ENCODE assay signal across 8 mouse cellular contexts in genomic region chr4:137497892-137498722, GRCm38 (mm10). TPM values are rescaled to one million over a fixed set of nuclear protein-coding genes. Genes with fewer than 3 reads are reported as not detected.
DNase-seq lines count a peak whose midpoint lies in the region; ATAC-seq and TF ChIP-seq lines count a peak whose summit lies in the region.

No protein-coding gene starts in this region.

- no peak for ATAC-seq in midbrain, postnatal 0 days (ENCODE audit: low FRiP score)

- H3K4me2 ChIP-seq in midbrain, postnatal 0 days (ENCODE audit: low read depth, low read length, poor library complexity, severe bottlenecking): no peak overlapping the region

- WGBS in midbrain, postnatal 0 days: 64% methylated on average over 9 of the region's 9 CpGs

- H3K36me3 ChIP-seq in ES-Bruce4 (ENCODE audit: control insufficient read depth, insufficient read depth, low read length, poor library complexity, severe bottlenecking): peaks cover 12% of the 10 kb centered on the region
- no peaks in the 10 kb centered on the region for H3K36me3 ChIP-seq in midbrain, postnatal 0 days (ENCODE audit: insufficient read depth, low read length)

- H3K4me1 ChIP-seq in ES-Bruce4 (ENCODE audit: control insufficient read depth, insufficient read depth, low read length): peaks cover 40% of the 10 kb centered on the region
- no peaks in the 10 kb centered on the region for H3K4me1 ChIP-seq in midbrain, postnatal 0 days (ENCODE audit: insufficient read depth, low read length)

- no peaks in the 10 kb centered on the region for H3K9me3 ChIP-seq in ES-Bruce4 (replicated peaks; ENCODE audit: control insufficient read depth, insufficient read depth, low read length, poor library complexity, severe bottlenecking)
- H3K9me3 ChIP-seq in midbrain, postnatal 0 days (ENCODE audit: low read length): no peaks in the 10 kb centered on the region

- no peak for TF ChIP-seq EP300 in ES-Bruce4 (IDR thresholded peaks at IDR 0.05; ENCODE audit: insufficient read depth, low read depth, low read length)

- H3K9ac ChIP-seq in ES-Bruce4 (ENCODE audit: low read depth, poor library complexity, severe bottlenecking): no peak overlapping the region
- no peak overlapping the region for H3K9ac ChIP-seq in midbrain, postnatal 0 days (replicated peaks; ENCODE audit: low read length, poor library complexity, severe bottlenecking)

- peak; percentile 68 for DNase-seq in 3134 (ENCODE audit: extremely low read depth, insufficient read length, low spot score)
- DNase-seq in heart, adult 9 months (ENCODE audit: low spot score in 2 of 2): peak; percentile 81 to 89
- peak; percentile 46 to 60 for DNase-seq in kidney, adult 8-10 months
- DNase-seq in midbrain, postnatal 0 days (ENCODE audit: low spot score): no peak
- no peak for DNase-seq in frontal cortex, adult 2 months (ENCODE audit: extremely low spot score in 1 of 2, low spot score in 1 of 2)
- DNase-seq in layer of hippocampus, adult 9-10 months (ENCODE audit: low spot score): no peak
- no peak for DNase-seq in cerebellum, adult 11 months

- no peak overlapping the region for H3K4me3 ChIP-seq in ES-Bruce4 (ENCODE audit: low read depth, low read length)
- no peak overlapping the region for H3K4me3 ChIP-seq in midbrain, postnatal 0 days (ENCODE audit: low read depth, low read length)

- TF ChIP-seq POLR2A in ES-Bruce4 (IDR thresholded peaks at IDR 0.05; ENCODE audit: insufficient read depth, low read length): no peak

- TF ChIP-seq CTCF in ES-Bruce4 (IDR thresholded peaks at IDR 0.05; ENCODE audit: low read depth, low read length): no peak
- TF ChIP-seq CTCF in midbrain, postnatal 0 days (IDR thresholded peaks at IDR 0.05): no peak

- H3K27me3 ChIP-seq in ES-Bruce4 (ENCODE audit: control insufficient read depth, insufficient read depth, low read length, poor library complexity, severe bottlenecking): no peaks in the 10 kb centered on the region
- no peaks in the 10 kb centered on the region for H3K27me3 ChIP-seq in midbrain, postnatal 0 days (ENCODE audit: insufficient read depth, low read length)

- H3K27ac ChIP-seq in ES-Bruce4 (ENCODE audit: insufficient read depth, low read length): peak overlapping the region; percentile 23
- H3K27ac ChIP-seq in midbrain, postnatal 0 days (ENCODE audit: low read depth, low read length): peak overlapping the region; percentile 27

RNA-seq across cellular contexts. Expression of gene Hspg2, which starts 29.5 kb away (rescaled TPM):
- polyA plus RNA-seq in ES-Bruce4 (2011; ENCODE audit: insufficient read depth, insufficient read length, low read depth, missing spikeins): 147 and 184 TPM in 2 replicates
- 26.1 and 30.5 TPM in 2 replicates for total RNA-seq in midbrain, postnatal 0 days (2014; rRNA removed)
- 1.4 and 2.2 TPM in 2 replicates for polyA plus RNA-seq in midbrain, postnatal 0 days (2015; fragmentation: Nextera tagmentation; extraction: Ambion mirVana)
- polyA plus RNA-seq in frontal cortex, adult 2 months (2012; rRNA removed): 3.5 and 4.0 TPM in 2 replicates

RNA-seq across cellular contexts. Expression of gene 1700013G24Rik, which starts 45.0 kb away (rescaled TPM):
- polyA plus RNA-seq in ES-Bruce4 (2011; ENCODE audit: insufficient read depth, insufficient read length, low read depth, missing spikeins): not detected in 2 replicates
- not detected in 2 replicates for total RNA-seq in midbrain, postnatal 0 days (2014; rRNA removed)
- polyA plus RNA-seq in midbrain, postnatal 0 days (2015; fragmentation: Nextera tagmentation; extraction: Ambion mirVana): not detected in 2 replicates
- not detected in 2 replicates for polyA plus RNA-seq in frontal cortex, adult 2 months (2012; rRNA removed)

Comparison
In these comparisons a context has a peak if more than half of its experiments do, and no peak if none do; other contexts are left out.
1. DNase-seq: peak in 3134 (single experiment), heart, adult 9 months (2 of 2) and kidney, adult 8-10 months (2 of 2); none in midbrain, postnatal 0 days (single experiment), frontal cortex, adult 2 months (0 of 2), layer of hippocampus, adult 9-10 months (single experiment) and cerebellum, adult 11 months (single experiment).
2. RNA of gene Hspg2, which starts 29.5 kb away (polyA plus RNA-seq): 147 to 184 TPM in ES-Bruce4; 3.5 to 4.0 TPM in frontal cortex, adult 2 months and 1.4 to 2.2 TPM in midbrain, postnatal 0 days; every median in the first group is over 10 times any median in the second.